Mouse (Mus musculus) spleen, embryonic (tissue): ENCODE data around the gene Ccdc120.
"Not testable (repeated sequence)": the region's sequence is repeated elsewhere in the genome, so short reads cannot be mapped to it uniquely, and the experiment has no call there.

Experiments used
- CTCF ChIA-PET: fragments of 350-600 bp; sonication (Branson Sonifier 250); formaldehyde crosslinking; loops from one replicate; lab custom pipeline; 2022; lab: Charles Lee

Ccdc120 gene

DNA sequence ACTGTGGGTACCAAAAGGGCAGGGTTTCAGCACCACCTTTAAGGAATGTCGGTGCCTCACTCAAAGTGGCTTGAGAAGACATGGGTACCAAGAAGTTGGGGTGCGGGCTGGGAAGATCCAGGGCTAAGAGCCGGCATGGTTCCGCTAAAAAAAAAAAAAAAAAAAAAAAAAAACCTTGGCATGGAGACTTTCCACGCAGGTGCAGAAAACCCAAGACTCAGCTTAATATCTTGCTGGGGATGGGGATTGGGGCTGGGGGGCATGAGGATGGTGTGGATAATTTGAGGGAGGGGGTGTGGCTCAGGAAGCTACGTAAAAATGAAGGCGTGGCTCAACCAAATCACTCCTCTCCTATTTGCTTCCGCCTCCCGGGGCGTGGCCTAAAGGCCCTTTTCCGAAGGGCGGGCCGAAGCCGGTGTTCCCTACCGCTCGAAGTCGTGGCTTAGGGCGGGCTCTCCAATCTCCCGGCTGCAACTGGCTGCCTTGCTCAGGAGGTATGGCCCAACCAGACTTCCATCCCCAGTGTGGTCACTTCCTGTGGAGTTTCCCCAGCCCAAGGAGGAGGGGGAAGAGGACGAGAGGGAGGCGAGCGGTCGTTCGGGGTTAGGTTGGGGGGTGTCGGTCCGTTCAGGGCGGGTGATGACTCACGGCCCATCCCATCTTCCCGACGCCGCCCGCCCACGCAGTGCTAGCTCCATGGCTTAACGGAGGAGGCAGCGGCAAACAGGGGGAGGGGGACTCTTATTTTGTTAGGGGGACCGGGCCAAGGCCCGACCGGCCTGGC lies 11.6 kb upstream of the Ccdc120 start, which contains the start of gene Tfe3:
Gene Tfe3 (plus strand): TSS at position 424 of the 784 bp plus-strand sequence.
- CTCF ChIA-PET = no interaction called here

DNA sequence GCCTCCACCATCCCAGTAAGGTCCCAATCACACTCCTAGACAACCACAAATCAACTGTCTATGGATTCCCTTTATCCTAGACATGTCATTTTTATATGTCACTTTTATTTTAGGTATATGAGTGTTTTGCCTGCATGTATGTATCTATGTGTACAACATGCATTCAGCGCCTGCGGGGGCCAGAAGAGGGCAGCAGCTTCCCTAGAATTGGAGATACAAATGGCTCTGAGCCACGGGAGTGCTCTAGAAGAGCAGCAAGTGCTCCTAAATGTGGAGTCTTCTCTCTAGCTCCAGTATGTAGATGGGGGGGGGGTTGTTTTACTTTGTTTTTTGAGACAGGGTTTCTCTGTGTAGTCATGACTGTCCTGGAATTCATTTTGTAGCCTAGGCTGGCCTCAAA lies 2.9 kb upstream of the Ccdc120 start:
- CTCF ChIA-PET = interaction anchor here (0.6 to 0.7 kb wide), 2 partner anchors 23 to 38 kb away, joined by 3 to 4 read pairs; no protein-coding TSS in a partner anchor

DNA sequence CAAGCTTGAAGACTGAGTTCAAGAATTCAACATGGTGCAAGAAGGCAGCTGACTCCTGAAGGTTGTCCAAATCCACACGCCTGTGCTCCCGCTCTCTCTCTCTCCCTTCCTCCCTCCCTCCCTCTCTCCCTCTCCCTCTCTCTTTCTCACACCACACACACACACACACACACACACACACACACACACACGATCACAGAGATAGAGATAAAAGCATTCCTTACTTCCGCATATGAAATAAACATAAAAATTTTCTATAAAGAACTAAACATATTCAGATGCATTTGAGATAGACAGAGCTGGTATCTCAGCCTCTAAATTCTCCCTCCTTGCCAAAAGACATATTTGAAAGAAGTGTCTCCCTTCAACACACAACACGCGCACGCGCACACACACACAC lies 5.3 kb downstream of the Ccdc120 start:
- CTCF ChIA-PET = interaction anchor here (0.6 kb wide), 1 partner anchor 12 kb away, joined by 5 read pairs; no protein-coding TSS in a partner anchor

DNA sequence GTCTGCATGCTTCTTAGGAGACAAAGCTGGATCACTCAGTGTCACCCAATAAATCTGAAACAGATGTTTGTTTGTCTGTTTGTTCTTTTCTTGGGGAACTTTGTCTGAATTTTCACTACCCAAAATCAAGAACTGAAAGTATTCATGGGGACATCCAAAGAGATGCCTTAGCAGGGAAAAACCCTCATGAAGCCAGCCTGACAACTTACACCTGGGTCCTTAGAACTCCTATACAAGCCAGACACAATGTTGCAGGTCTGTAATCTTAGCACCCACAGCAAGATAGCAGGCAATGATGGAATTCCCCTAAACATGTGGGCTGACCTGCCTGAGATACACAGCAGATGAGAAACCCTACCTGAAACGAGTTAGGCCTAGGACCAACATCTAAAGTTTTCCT lies 5.8 kb downstream of the Ccdc120 start:
- CTCF ChIA-PET = no interaction called here

DNA sequence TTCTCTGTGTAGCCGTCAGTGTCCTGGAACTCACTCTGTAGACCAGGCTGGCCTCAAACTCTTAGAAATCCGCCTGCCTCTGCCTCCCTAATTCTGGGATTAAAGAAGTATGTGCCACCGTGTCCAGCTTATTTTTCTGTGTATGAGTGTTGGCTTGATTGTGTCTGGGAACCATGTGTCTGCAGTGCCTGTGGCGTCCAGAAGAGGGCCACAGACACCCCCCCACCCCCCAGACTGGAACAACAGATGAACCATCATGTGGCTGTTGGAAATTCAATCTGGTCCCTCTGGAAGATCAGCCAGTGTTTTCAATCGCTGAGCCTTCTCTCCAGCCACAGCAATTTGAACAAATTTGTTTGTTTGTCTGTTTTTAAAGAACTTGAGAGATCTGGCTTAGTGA lies 7.2 kb downstream of the Ccdc120 start:
- CTCF ChIA-PET = interaction anchor here (0.5 to 0.7 kb wide), 2 partner anchors 12 to 51 kb away, joined by 4 to 6 read pairs; no protein-coding TSS in a partner anchor

DNA sequence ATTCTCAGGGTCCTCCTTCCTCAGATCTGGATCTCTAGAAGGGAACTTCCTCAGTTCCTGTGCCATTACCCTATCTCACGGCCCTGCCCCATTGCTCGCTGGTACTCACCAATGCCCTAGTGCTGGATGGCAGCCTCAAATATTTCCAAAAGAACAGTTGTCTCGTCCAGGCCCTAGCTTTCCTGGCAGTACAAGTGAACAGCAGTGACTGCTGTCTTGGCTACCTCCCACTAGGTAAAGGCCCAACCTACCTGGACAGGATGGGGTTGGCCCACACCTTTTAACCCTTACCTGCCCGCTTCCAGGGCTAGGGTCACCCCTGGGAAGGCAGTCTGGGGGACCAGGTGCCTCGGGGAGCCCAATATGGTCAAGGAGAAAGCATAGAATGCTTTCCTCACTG lies 9.6 kb downstream of the Ccdc120 start:
- CTCF ChIA-PET = no interaction called here

DNA sequence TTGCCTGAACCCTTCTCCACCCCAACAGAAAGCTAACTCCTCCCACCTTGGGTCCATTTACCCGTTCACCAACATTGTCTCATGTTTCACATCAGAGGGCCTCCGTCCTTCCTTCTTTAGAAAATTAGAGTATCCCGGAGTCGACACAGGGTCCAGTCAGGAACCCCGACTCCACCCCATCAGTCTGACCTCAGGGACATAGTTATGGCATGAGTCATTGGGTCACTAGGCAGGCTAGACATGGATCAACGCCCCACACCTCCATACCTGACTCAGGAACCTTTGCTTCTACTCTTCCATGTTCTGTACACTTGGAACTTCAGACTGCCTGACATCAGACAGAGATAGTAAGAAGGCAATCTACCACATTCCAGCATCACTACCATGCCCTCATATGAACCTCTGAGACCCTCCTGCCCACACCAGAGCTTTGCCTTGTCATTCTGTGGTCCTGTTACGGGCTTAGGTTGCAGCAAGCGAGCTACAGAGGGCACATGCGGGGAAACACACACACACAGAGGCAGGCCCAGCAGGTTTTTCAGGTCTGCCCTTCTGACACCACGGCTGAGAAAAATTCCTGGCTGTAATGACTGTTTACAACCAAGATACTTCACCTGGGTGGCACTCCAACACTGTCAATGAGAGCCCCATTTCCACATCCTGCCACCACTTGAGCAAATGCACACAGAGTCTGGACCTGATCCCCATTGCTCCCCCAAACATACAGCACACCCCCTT lies 10.5 kb downstream of the Ccdc120 start:
- CTCF ChIA-PET = no interaction called here

DNA sequence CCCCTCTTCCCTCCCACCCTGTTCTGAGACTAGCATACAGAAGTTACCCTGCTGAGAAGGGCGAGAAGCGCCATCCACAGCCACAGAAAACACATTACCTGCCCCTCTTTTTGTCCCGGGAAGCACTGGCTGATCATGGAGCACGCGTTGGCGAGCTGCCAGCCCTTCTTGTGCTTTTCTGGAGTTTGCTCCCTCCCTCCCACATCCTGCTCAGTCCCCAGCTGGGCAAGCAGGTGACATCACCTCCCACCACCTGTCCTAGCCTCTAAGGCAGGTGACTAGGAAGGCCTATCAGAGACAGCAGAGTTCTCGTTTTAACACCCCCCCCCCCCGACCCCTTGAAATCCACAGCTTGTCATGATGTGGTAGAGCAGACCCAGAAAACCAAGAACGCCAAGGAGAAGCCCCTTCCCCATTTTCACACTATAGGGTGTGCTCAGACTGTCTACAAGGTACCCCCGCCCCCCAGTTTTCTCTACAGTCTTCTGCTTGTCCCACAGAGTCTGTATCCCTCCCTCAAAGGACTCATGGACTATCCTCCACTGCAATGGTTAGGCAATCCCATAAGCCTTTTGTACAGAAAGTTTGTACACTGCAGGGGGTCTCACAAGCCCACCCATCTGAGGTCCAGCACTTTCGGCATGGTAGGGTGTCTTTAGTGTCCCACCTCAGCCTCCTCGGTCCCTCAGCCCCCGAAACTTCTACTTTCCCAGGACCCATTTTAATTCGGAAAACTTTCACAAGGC lies 11.2 kb downstream of the Ccdc120 start:
- CTCF ChIA-PET = no interaction called here

DNA sequence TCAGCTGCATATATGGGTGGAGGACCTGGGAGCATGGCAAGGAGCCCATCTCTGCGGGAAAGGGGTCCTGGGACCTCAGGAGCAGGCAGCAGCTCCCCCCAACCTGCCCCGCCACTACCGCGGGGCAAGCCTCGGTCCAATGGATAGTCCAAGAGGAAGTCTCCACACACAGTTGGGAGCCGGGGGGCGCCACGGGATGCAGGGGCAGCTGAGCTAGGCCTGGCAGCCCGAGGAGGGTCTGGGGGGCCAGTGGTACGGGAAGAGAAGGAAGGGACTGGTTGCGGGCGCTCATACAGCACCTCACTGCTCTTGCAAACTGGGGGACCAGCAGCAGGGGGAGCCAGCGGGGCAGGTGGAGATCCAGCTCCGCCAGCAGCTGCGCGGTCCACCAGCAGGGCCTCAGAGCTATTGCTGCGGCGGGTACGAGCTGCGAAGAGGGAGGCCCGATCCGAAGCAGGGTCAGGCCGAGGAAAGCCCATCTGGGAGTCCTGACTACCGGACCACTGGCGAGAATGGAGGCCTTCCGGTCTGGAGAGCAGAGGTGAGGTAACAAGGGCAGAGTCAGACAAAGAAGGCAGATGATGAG lies 17.0 kb downstream of the Ccdc120 start:
- CTCF ChIA-PET = interaction anchor here (0.6 kb wide), 1 partner anchor 12 kb away, joined by 5 read pairs; no protein-coding TSS in a partner anchor

DNA sequence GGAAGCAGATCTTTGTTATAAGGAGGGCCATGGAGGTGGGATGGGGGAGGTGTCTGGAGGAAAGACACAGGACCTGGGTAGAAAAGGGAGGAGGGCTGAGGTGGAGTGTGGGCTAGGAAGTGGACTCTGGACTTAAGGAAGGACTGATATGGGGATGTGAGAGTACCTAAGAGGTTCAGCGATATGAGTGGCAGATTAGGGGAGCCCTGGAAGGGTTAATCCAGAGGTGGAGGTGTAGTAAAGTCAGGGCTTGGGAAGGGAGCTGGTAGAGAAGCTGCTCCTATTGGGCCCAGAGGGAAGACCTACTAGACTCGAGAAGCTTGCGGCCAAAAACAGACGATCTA lies 21.8 kb downstream of the Ccdc120 start:
- CTCF ChIA-PET = no interaction called here

DNA sequence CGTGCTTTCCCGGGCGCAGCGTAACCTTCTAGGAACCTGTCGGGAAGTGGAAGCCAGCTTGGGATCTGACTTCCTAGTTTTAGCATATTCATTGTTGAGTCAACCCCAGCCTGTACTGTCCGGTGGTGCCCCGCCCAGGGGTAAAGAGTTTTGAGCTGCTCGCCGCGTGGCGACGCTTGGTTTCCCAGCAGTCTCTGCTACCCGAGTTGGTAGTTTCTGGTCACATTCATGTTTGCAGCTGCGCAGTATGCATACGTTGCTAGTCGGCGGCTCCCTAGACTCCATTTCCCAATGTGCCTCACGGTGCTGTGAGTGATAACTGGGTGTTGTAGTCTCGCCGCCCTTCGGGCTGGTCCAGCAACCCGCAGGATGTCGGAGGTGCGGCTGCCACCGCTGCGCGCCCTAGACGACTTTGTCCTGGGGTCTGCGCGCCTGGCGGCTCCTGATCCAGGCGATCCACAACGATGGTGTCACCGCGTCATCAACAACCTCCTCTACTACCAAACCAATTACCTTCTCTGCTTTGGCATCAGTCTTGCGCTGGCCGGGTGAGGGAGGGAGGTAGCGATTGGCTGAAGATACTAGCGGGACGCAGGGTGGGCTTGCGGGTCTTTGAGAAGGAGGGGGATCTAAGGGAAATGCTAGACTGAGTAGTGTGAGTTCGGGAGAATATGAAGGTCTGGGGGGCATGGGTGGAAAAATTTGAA lies 22.3 kb downstream of the Ccdc120 start, which contains the start of gene Praf2:
Gene Praf2 (plus strand): TSS at position 225 of the 707 bp plus-strand sequence.
- CTCF ChIA-PET = no interaction called here

DNA sequence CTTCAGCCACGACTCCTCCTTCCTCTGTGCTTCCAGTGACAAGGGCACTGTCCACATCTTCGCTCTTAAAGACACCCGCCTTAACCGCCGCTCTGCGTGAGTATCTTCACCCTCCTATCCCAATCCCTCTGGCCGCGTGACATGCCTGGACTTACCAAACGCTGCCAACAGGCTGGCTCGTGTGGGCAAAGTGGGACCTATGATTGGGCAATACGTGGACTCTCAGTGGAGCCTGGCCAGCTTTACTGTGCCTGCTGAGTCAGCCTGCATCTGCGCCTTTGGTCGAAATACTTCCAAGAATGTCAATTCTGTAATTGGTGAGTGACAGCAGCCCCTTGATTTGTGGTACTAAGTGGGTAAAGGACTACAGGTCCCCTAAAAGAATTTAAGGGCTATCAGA lies 23.5 kb downstream of the Ccdc120 start:
- CTCF ChIA-PET = no interaction called here

DNA sequence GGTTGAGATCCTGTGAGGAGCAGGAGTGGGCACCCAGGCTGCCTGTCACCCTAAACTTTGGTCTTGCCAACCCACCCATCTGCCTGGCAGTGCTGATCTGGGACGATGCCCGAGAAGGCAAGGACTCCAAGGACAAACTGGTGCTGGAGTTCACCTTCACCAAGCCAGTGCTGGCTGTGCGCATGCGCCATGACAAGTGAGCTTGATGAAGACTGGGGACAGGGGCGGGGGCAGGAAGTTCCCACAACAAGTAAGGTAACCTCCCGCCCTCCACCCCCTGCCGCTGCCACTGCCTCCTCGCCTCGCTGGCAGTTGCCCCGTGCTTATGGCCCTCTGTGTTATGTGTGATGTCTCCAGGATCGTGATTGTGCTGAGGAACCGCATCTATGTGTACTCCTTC lies 24.9 kb downstream of the Ccdc120 start:
- CTCF ChIA-PET = no interaction called here

DNA sequence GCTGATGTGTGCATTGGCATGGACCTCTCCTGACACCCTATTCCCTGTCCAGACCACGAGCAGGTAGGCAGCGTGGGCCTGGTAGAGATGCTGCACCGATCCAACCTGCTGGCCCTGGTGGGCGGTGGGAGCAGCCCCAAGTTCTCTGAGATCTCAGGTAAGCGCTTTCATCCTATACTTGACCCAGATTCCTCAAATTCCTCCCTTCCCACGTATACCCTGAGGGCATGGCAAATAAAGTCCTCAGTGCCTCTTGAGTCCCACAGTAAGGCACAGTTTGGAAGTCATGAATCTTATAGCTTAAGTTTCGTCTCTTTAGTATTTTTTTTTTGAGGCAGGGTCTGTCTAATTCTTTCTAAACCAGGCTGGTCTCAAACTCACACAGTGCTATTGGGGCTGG lies 26.6 kb downstream of the Ccdc120 start:
- CTCF ChIA-PET = no interaction called here

DNA sequence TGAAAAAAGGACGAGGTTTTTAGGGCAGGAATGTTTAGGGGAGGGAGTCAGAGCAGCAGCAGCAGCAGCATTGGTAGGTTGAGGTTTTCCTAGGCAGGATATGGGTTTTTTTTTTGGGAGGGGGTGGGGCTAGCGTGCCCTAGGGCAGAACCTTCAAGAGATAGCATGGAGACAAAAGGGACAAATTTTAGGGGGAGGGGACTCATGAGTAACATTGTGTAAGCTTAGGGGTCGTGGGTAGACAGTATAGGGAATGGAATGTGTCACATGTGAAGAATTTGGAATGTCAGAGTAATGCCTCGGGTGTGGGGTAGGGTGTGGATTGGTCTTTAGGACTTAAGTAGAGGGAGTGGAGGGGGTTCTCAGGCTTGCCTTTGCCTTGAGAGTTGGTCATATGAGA lies 28.0 kb downstream of the Ccdc120 start:
- CTCF ChIA-PET = interaction anchor here (0.7 kb wide), 2 partner anchors 22 to 26 kb away, joined by 3 read pairs; no protein-coding TSS in a partner anchor

DNA sequence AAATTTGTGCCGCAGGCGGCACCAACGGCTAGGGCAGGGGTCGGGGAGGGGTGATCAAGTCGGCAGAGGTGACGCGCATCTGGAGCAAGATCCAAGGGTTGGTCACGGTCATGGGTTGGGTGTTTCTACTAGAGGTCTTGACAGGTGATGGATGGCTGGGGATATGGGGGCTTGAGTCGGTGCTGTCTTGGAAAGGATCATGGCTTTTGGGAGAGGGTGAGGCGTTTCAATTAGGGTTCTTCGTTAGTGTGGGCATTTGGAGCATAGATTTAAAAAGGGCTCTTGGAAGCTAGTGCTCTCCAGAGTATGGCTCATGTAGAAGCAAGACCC lies 28.5 kb downstream of the Ccdc120 start:
- CTCF ChIA-PET = interaction anchor here (0.7 kb wide), 1 partner anchor 26 kb away, joined by 3 read pairs; no protein-coding TSS in a partner anchor

DNA sequence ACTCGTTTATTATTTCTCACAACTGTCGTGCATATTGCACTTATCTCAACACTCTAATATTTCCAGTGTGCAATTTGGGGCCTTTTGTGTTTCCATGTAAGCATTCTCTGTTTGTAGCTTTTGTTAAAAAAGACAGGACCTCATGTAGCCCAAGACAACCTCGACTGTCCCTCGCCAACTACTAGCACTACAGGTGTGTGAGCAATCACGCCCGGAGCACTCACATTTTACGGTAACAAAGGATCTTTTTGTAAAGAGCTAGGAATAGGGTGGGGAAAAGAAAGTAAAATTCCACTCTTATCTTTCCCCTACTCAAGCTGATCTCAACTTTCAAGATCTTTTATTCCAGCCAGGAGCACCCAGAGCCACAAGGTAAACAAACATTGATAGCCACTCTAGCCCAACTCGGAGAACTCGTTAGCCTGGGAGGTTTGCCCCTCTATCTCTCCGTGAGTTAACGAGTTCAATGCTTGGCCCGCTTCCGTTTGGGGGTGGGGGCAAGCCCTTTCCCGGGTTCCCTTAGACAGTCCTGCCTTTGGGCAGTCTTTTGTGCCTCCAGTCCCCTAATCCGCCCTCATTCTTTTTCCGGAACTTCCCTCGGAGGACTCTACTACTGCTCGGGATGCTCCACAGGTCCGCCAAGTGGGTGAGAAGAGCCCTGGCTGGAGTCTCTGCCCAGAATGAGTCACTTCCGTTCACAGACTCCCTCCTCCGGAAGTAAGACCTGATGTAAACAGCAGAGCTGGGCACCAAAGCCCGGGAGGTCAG lies 29.0 kb downstream of the Ccdc120 start, which contains the start of gene Gm45208:
Gene Gm45208 (plus strand): TSS at position 732 of the 768 bp plus-strand sequence.
- CTCF ChIA-PET = no interaction called here

DNA sequence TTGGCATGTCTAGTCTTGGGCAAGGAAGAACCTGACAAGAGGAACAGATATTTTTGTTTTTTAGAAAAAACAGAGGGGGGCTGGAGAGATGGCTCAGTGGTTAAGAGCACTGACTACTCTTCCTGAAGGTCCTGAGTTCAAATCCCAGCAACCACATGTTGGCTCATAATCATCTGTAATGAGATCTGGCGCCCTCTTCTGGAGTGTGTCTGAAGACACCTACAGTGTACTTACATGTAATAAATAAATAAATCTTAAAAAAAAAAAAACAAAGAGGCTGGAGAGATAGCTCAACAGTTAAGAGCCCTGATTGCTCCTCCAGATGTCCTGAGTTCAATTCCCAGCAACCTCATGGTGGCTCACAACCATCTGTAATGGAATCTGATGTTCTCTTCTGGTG lies 34.6 kb downstream of the Ccdc120 start:
- CTCF ChIA-PET = not testable (repeated sequence)

DNA sequence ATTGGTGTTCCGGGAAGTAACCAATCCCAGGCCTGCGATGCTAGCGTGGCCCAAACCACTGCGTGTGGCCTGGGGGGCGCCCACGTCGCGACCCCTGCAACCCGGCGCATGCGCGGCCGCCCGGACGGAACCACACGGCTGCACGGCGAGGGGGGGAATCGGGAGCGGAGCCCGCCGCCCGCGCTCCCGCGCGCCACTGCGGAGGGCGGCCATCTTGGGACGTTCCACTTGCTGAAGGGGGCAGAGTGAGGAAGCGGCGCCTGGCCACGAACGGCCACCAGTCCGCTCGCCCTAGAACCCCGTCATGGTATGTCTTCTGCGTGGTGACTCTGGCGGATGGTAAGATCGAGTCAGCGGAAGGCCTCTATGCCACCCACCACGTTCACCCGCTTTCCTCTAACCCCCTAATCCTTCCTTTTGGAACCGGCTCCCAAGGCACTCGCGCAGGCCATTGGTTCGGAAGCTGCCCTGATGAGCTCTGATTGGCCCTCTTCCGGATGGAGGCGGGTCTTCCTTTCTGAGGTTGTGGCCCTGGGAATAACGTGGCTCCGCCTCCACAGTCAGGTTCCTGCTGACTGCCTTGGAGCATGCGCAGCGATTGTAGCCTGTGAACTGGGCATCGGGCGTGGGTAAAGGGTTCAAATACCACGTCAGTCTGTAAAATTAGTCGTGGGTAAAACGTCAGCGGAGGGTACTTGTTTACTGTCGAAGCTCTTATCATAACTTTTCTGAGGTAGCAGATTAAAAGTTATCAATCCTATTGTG lies 36.4 kb downstream of the Ccdc120 start, which contains the start of gene Wdr45:
Gene Wdr45 (plus strand): TSS at position 199 of the 765 bp plus-strand sequence.
- CTCF ChIA-PET = not testable (repeated sequence)
